Mouse (Mus musculus) urinary bladder, adult 2 months (tissue): ENCODE measurements around the gene Sh3gl3. TPM values are rescaled to one million over a fixed set of nuclear protein-coding genes. Genes with fewer than 3 reads are reported as not detected.

Experiments used
- DNase-seq: peaks from one replicate; pipeline ENCODE4 v3.0.0; 2022; ENCODE audit warnings: low spot score
- polyA plus RNA-seq: library from polyadenylated mRNA; depleted of rRNA; stranded (reverse); fragments of >200 nt; gene quantifications from 2 replicates; pipeline ENCODE4 v1.2.3, GENCODE M21; 2012; rRNA removed

Sh3gl3 gene
- 28.4 and 33.2 TPM in 2 replicates for polyA plus RNA-seq

DNA sequence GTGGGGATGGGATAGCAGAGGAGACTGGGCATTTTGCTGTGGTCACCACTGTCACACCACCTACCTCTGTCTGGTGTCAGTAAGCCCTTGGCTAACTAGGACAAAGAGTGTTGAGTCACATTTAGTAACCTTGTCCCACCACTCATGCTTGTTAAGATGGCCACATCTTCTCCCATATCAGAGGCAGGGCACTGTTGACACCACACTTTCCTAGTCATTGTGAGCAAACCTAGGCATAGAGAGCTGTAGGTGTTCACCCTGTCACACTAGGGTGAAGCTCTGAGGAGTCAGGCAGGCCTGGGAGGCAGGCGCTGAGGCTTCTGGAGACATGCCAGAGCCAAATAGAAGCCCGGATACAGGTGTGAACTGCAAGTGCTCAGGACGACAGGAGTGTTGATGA is at the start of gene Sh3gl3:
TSS of gene Sh3gl3 (plus strand) at position 301 of the 400 bp plus-strand sequence.
- DNase-seq, result no peak

GRCm38 (mm10) chr7:82138196-82138595 is 35.4 kb upstream of the Sh3gl3 start:
- DNase-seq, result no peak

DNA sequence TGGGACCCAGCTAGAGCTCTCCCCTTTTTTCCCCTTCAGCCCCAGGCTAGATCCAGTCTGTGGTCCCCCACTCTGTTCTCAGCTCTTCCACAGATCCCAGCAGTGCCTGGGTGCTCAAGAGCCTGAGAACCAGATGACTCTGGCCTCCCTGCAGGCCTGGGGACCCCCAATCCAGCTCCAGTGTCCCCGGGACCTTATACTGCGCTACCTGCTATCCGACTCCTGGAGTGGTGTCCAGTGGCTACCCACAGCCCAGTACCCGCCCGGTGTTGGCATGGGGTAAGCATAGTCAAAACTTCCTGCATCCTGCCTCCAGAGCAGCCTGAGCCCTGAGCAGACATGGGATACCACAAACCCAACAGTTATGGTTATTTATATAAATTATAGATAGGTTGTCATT is 26.5 kb upstream of the Sh3gl3 start:
- no peak for DNase-seq

DNA sequence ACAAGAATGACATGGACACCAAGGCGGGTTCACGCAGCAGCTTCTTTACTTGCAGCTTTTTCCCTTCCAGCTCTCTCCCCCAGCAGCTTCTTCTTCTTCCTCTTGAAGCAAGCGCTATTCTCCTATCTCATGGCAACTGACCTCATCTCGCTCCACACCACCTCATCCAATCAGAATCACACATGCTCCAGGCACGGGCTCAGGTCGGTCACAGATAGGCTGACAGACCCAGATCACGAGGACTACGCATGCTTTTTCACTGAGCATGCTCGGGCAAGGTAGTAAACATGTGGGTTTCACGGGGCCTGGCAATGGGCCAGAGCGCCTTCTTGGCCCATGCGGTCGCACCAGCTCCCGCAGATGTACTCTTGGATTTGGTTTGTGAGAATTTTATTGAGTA is 9.0 kb upstream of the Sh3gl3 start:
- DNase-seq, result no peak

GRCm38 (mm10) chr7:82174571-82175326 is 1.1 kb downstream of the Sh3gl3 start:
- DNase-seq, result peak; percentile 64

DNA sequence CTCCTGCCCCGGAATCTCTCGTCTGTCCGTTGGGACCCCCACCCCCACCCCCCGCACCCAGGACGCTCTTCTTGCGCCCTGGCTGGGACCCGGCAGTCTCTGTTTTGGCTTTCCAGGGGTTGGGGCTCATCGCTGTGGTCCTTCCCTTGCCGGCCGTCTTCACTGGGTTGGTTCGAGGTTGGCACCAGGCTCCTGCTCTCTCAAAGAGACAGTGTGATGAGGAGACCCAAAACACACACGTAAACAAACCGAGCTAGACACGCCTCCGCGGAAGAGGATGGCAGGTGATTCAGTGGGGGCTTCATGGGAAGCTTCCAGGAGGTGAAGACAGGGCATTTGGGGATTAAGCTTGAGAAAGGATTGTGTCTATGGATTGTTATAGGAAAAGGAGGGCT is 1.7 kb downstream of the Sh3gl3 start:
- no peak for DNase-seq

GRCm38 (mm10) chr7:82176192-82176591 is 2.6 kb downstream of the Sh3gl3 start:
- DNase-seq, result no peak

DNA sequence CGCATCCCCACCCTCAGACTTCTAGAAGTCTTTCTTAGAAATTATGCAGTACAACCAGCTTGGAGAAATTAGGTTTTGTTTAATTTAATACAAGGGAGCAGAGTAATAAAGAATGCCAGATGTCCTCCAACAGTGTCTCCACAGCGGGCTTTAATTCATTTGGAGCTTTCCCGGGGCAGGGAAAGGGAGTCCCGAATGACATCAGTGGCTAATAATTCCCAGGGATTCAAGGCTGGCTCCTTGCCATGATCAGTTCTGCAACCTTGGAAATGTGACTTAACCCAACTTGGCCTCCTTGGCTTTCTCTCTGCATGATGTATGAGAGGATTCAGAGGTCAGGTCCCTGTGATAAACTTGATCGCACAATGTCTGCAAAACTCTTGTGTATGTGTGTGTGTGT is 3.7 kb downstream of the Sh3gl3 start:
- no peak for DNase-seq

GRCm38 (mm10) chr7:82180919-82181318 is 7.3 kb downstream of the Sh3gl3 start:
- DNase-seq, result no peak

DNA sequence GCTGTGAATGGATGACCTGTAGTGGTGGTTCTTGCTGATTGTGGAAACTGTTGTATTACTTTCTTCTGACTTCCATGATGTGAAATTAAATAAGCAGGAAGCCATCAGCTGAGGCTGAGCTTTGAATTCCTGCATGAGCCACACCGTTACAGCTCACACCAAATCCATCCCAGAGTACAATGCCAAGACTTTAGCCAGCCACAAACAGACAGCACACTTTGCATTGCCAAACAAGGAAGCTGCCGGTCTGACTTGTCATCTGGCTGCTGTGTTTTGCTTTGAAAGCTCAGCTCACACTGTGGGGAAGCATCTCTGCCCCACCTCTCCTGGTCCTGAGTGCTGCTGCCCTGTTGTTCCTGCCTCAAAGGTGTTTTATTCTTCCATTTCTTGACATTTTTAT is 9.1 kb downstream of the Sh3gl3 start:
- DNase-seq, result no peak

DNA sequence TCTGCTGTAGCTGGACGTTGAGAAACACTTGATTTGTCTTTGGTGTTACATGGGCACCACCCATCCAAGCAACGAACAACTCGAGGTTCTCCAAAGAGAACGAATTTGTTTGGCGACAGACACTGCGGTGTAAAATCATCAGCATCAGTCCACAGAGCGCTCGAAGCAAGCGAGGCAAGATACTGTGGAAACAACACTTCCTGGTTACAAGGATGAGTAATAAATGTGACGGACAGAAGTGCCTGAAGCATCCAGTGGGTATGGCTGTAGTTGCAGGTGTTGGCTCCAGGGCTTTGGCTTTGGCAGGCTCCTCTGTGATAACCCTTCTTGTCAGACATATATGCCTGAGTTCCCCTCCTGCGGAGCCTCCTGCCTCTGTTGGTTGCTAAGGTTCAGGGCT is 18.0 kb downstream of the Sh3gl3 start:
- no peak for DNase-seq

DNA sequence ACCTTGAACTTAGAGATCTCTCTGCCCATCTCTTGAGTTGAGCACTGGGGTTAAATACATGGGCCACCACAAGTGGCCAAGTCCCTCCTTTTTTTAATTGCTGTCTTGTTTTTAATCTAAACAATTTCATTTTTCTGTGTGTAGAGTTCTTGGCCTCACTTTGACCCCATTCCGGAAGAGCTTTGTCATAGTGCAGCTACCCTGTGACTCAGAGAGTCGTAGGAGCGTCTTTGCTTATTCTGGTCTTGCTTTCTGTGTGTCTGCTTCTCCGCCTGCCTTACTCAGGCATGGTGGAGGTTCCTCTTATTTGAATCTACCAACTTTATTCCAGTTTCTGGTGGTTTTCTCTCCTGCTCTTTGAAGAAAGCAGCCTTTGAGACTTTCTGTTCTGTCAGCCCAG is 18.9 kb downstream of the Sh3gl3 start:
- DNase-seq, result no peak

DNA sequence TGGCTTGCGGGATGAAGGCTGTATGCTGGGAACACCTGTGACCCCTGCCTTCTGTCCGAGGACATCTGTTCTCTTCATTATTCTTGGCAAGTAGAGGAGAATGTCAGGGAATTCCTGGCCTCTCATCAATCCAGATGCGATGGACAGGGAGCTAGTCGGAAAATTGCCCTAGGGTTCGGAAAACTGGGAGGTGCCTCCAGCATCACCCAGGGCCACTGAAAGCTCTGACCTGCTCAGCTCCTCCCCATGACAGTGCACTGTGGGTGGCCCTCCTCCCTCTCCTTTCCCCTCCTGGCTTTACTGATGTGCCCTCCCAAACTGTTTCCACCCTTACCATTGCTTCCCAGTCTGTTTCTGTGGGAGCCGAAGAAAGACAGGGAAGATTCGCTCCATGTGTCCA is 29.5 kb downstream of the Sh3gl3 start:
- no peak for DNase-seq

DNA sequence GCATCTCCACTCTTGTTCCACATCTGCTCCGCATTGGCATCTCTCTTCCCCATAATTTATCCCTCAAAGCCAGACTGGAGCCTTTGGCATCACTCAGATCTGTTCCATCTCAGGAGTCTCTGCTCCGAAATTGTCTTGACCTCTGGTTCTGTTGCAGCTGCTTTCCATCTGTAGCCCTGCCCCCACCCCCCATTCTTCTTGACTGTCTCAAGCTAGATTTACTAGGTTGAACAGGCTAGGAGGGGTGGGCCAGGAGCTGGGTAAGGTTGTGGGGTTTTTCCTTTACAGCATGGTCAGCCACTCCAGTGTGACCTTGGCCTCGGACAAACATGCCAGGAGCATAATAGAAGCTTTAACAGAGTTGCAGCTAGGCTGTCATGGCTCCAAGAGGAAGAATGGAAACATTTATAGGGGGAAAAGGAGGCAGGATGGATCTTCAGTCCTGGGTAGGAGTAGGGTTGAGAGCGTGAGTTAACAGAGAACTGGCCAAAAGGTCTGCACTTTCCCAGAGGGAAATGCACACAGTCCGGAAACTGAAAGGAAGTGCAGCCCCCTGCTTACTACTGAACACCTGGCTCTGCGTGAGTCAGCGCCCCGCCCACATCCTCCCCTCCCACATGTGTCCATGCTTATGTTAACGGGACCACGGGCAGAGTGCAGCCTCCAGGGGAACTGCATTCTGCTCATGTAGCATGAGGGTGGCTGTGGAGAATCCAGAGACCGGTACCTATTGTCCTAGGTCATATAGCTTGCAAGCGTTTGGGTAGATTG is 30.6 kb downstream of the Sh3gl3 start:
- DNase-seq, result no peak

- no peak for DNase-seq
These were observed 31.3 kb downstream of the Sh3gl3 start for GRCm38 (mm10) chr7:82204975-82205374.

GRCm38 (mm10) chr7:82206787-82207186 is 33.1 kb downstream of the Sh3gl3 start:
- DNase-seq, result no peak

GRCm38 (mm10) chr7:82221380-82221933 is 47.8 kb downstream of the Sh3gl3 start:
- DNase-seq, result no peak

DNA sequence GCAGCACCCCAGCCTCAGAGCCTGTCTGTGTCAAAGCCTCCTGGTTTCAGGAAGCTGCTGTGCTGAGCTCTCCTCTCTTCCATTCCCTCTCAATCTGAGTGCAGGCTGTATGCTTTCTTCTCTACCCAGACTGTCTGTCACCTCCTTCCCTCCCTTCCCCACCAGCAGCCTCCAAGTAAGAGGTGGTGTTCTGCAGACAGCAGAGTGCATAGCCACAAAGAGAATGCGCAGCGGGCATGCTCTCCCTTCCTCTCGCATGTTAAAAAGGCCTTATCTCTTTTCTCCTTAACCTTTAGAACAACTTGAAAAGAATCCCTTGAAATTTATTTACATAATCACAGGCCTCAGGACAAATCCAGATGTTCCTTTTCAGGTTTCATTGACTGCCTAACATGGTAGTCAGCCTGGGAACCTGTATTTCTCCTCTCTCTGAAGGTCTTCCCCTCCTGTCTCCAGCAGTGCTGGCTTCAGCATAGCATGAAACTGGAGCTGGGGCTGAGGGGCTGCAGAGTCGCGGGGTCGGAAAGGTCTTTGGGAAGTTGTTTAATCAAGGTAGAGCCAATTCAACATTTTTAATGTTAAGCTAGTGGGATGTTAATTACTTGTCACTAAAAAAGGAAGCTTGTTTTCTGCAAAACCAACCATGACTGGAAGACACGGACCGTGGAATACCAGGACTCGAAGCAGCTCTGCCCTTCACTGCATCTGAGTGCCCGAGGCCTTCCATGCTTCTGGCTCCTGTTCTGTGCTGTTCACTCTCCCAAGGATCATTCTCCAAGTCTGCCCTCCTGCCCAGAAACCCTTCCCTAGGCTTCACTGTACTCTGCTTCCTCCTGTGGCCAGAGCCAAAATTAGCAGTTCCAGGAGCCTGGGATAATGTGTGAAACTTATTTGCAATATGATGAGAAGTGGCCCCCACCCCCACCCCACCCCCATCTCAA is 50.5 kb downstream of the Sh3gl3 start:
- DNase-seq, result no peak

- DNase-seq, result no peak
These were observed 59.6 kb downstream of the Sh3gl3 start for GRCm38 (mm10) chr7:82233201-82233600.

GRCm38 (mm10) chr7:82234010-82234897 is 60.6 kb downstream of the Sh3gl3 start:
- no peak for DNase-seq

- DNase-seq, result no peak
These were observed 61.3 kb downstream of the Sh3gl3 start for GRCm38 (mm10) chr7:82234898-82235290.
